Mouse (Mus musculus): ENCODE measurements around the gene Rfx1. TPM values are rescaled to one million over a fixed set of nuclear protein-coding genes. Genes with fewer than 3 reads are reported as not detected.

The Rfx1 gene
- total RNA-seq, 2 experiments from 2014 or later = 28.7 to 33.3 TPM

GRCm38 (mm10) chr8:84065457-84066072 is 1.1 kb upstream of the Rfx1 start:
- peak overlapping the region; percentile 97 for H3K27ac ChIP-seq
- TF ChIP-seq CTCF (conservative IDR thresholded peaks at IDR 0.05) = no peak
- peak overlapping the region; percentile 72 for H3K4me3 ChIP-seq
- DNase-seq (ENCODE audit: low spot score in 2 of 2) = no peak

- peak; percentile 95 to 96 for DNase-seq (ENCODE audit: low spot score in 2 of 2)
- Histone ChIP-seq H3K4me3 (peak overlapping the region; percentile 79), H3K27ac (peak overlapping the region; percentile 99)
- no peak for TF ChIP-seq CTCF (conservative IDR thresholded peaks at IDR 0.05)
These were observed 476 bp downstream of the Rfx1 start for GRCm38 (mm10) chr8:84067047-84067573.

GRCm38 (mm10) chr8:84067911-84068310 is 1.3 kb downstream of the Rfx1 start:
- DNase-seq (ENCODE audit: low spot score in 2 of 2) = no peak
- H3K4me3 ChIP-seq = peak overlapping the region; percentile 79
- TF ChIP-seq CTCF (conservative IDR thresholded peaks at IDR 0.05) = no peak
- H3K27ac ChIP-seq = peak overlapping the region; percentile 99

GRCm38 (mm10) chr8:84068316-84069035 is 1.8 kb downstream of the Rfx1 start:
- no peak overlapping the region; the same call in 1 of the 2 replicates for H3K4me3 ChIP-seq
- TF ChIP-seq CTCF (conservative IDR thresholded peaks at IDR 0.05) = no peak
- peak overlapping the region; percentile 93 for H3K27ac ChIP-seq
- DNase-seq (ENCODE audit: low spot score in 2 of 2) = no peak

- Histone ChIP-seq H3K27ac (peak overlapping the region; percentile 93), H3K4me3 (no peak overlapping the region)
- TF ChIP-seq CTCF (conservative IDR thresholded peaks at IDR 0.05) = no peak
- DNase-seq (ENCODE audit: low spot score in 2 of 2) = no peak
These were observed 2.5 kb downstream of the Rfx1 start for GRCm38 (mm10) chr8:84069169-84069568.

GRCm38 (mm10) chr8:84069750-84070149 is 3.1 kb downstream of the Rfx1 start:
- DNase-seq (ENCODE audit: low spot score in 2 of 2) = no peak

GRCm38 (mm10) chr8:84070241-84070640 is 3.6 kb downstream of the Rfx1 start:
- Histone ChIP-seq H3K4me3 (no peak overlapping the region), H3K27ac (peak overlapping the region; percentile 93)
- no peak for TF ChIP-seq CTCF (conservative IDR thresholded peaks at IDR 0.05)
- no peak for DNase-seq (ENCODE audit: low spot score in 2 of 2)

More at GRCm38 (mm10) chr8:84069750-84070149, 3.1 kb downstream of the Rfx1 start:
- Histone ChIP-seq H3K27ac (peak overlapping the region; percentile 93), H3K4me3 (no peak overlapping the region)
- no peak for TF ChIP-seq CTCF (conservative IDR thresholded peaks at IDR 0.05)

GRCm38 (mm10) chr8:84070667-84071066 is 4.0 kb downstream of the Rfx1 start:
- no peak overlapping the region for H3K4me3 ChIP-seq
- peak; percentile 60 to 86 for DNase-seq (ENCODE audit: low spot score in 2 of 2)
- peak overlapping the region; percentile 93 for H3K27ac ChIP-seq
- no peak for TF ChIP-seq CTCF (conservative IDR thresholded peaks at IDR 0.05)

GRCm38 (mm10) chr8:84071921-84072320 is 5.3 kb downstream of the Rfx1 start:
- Histone ChIP-seq H3K4me3 (no peak overlapping the region), H3K27ac (peak overlapping the region; percentile 88)
- no peak for DNase-seq (ENCODE audit: low spot score in 2 of 2)
- 0 out of 2 replicates have a peak, but pooled peaks have one; percentile 2 for TF ChIP-seq CTCF (conservative IDR thresholded peaks at IDR 0.05)

- no peak overlapping the region for H3K4me3 ChIP-seq
- no peak for DNase-seq (ENCODE audit: low spot score in 2 of 2)
- H3K27ac ChIP-seq = peak overlapping the region; percentile 88
- TF ChIP-seq CTCF (conservative IDR thresholded peaks at IDR 0.05) = no peak
These were observed 5.7 kb downstream of the Rfx1 start for GRCm38 (mm10) chr8:84072321-84072720.

GRCm38 (mm10) chr8:84073230-84073976 is 6.8 kb downstream of the Rfx1 start:
- Histone ChIP-seq H3K4me3 (peak overlapping the region; percentile 48), H3K27ac (peak overlapping the region; percentile 88)
- TF ChIP-seq CTCF (conservative IDR thresholded peaks at IDR 0.05) = no peak
- peak in 1 of 2 experiments; percentile 57 for DNase-seq (ENCODE audit: low spot score in 2 of 2)

GRCm38 (mm10) chr8:84076412-84076811 is 9.8 kb downstream of the Rfx1 start:
- H3K4me3 ChIP-seq = no peak overlapping the region
- DNase-seq (ENCODE audit: low spot score in 2 of 2) = no peak
- H3K27ac ChIP-seq = no peak overlapping the region
- 0 out of 2 replicates have a peak, but pooled peaks have one; percentile 11 for TF ChIP-seq CTCF (conservative IDR thresholded peaks at IDR 0.05)

- no peak for TF ChIP-seq CTCF (conservative IDR thresholded peaks at IDR 0.05)
- H3K4me3 ChIP-seq = no peak overlapping the region
- no peak for DNase-seq (ENCODE audit: low spot score in 2 of 2)
- H3K27ac ChIP-seq = no peak overlapping the region
These were observed 10.2 kb downstream of the Rfx1 start for GRCm38 (mm10) chr8:84076849-84077248.

Measured in layer of hippocampus, adult 2 months (tissue).